Mouse (Mus musculus): Measurements from ENCODE around the gene Gpr152.

The Gpr152 gene

DNA sequence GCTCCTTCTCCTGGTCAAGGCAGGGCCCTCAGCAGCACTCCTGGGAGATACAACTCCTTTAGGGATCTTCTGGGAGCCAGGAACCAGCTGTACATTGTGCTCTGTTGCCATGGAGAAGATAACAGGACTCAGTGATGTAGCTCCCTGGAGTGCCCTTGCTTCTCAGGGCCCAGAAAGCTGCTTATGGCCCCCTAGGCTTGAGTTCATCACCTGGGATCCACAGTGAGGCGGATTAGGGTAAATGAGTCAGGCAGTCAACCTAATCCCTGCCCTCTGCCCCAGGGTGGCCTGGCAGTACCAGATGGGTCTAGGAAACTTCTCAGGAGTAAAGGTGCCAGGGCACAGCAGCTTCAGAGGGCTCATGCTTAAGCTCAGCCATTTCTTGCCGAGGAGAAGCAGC, at the start of gene Gpr152:
Gene Gpr152 (plus strand): TSS at position 342 of the 400 bp plus-strand sequence.
- no peak for DNase-seq (ENCODE audit: low spot score in 2 of 2)

DNA sequence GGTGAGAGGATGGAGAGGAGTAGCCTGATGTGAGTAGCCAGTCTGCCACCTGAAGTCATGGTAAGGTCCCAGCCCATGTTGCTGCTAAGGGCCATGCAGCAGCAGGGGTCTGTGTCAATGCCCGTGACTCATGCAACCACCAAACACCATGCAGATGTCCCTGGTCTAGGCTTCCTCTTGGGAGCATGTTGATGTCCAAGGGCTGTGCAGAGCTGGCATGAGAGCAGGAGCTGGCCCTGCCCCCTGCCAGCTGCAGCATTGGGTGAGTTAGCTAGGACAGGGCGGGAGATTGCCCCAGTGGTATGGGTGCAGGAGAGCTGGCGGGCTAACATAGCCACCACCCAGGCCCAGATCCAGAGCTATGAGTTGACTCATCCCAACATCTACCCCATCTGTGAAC, 49.1 kb upstream of the Gpr152 start:
- DNase-seq (ENCODE audit: low spot score in 2 of 2): no peak

DNA sequence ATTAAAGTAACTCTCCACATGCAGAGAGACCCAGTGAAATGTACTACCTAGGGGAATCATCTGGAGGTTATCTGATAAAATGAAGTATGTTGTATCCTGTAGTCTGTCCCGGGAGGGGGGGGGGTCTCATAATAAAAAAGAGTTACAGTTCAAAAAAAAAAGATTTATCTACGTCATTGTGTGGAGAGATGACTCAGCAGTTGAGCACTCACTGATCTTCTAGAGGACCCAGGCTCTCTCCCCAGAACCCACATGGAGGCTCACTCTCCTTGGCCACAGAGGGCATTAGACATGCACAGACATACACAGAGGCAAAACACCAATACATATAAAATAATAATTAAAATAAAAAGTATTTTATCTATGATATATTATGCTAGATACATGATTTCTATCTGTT, 48.2 kb upstream of the Gpr152 start:
- DNase-seq (ENCODE audit: low spot score in 2 of 2): no peak

DNA sequence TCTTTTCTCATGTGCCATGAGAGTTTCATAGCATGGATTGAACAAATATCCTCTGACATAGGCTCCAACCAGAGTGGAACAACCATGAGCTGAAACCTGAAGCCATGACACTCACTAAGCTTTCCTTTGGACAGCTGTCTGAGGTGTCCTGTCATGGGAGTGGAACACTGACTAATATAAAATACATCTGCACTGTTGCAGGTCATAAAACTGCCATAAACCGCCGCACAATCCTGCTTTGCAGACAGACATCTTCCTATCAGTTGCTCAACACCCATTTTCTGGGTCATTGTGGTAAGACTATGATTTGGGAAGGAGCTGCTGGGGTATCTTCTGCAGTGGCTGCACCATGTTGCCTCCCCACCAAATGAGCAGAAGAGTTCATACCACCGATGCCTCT, 46.8 kb upstream of the Gpr152 start:
- DNase-seq (ENCODE audit: low spot score in 2 of 2): no peak

DNA sequence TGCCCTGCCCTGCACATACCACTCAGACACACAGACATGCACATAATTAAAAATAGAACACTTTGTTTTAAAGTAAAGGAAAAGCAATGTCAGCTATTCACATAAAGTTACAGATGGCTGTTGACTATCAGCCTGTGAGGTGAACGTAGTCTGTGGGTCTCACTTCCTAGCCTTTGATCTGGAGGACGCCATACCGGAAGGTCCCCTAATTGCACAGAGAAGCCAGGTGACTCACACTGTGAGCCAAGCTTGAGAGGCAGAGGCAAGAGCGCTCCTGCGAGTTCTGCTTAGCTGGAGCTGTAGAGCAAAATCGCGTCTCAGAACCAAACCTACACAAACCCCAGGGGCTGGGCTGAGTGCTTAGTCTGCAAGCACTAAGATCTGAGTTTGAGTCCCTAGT, 45.8 kb upstream of the Gpr152 start:
- no peak for DNase-seq (ENCODE audit: low spot score in 2 of 2)

DNA sequence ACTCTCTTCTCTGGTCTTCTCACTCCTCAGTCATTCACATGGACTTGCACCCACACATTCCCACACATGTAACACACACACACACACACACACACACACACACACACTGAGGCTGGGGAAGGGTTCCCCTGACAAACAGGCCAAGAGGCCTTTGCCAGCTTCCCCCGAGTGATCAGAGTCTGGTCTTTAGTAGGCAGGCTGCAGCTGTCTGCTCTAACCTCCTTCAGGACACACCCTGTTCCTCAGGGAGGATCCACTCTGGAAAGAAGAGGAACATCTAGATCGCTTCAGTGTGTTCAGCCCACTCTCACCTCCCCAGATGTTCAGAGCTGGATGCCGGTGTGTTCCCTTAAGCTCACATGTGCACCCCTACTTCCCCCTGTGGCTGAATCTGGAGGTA, 45.2 kb upstream of the Gpr152 start:
- no peak for DNase-seq (ENCODE audit: low spot score in 2 of 2)

DNA sequence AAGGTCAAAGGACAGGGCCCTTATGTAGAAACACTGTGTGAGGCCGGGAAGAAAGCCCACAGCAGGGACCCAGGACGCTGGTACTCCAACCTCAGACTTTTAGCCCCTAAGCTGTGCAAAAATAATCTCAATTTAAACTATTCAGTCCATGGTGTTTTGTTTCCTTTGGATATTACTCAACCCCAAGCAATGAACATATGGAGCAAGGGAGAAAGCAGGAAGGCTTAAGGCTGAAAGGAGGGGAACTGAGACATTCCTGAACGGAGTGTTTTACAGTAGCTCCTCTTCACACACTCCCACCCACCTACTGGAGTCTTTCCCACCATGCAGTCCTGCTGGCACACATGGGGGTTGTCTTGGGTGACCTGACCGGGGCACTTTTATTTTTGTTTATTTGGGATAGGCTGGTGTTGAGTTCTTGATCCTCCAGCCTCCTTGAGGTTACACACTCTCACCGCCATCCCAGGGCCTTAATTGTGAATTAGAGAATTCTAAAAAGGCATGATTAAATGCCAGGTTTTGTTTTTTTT, 44.7 kb upstream of the Gpr152 start:
- DNase-seq (ENCODE audit: low spot score in 2 of 2): no peak

DNA sequence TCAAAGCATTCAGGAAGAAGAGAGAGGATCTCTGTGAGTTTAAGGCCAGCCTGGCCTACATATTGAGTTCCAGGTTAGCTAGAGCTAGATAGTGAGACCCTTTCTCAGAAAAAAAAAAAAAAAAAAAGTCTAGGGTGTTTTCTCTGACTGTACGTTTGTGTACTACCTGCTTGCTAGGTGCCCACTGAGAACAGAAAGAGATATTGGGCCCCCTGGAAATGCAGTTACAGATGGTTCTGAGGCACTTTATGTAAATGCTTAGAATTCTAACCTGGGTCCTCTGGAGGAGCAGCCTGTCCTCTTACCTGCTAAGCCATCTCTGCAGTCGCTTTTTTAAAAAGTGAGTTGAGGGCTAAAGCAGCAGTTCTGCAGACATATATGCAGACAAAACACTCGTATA, 43.8 kb upstream of the Gpr152 start:
- DNase-seq (ENCODE audit: low spot score in 2 of 2): no peak

DNA sequence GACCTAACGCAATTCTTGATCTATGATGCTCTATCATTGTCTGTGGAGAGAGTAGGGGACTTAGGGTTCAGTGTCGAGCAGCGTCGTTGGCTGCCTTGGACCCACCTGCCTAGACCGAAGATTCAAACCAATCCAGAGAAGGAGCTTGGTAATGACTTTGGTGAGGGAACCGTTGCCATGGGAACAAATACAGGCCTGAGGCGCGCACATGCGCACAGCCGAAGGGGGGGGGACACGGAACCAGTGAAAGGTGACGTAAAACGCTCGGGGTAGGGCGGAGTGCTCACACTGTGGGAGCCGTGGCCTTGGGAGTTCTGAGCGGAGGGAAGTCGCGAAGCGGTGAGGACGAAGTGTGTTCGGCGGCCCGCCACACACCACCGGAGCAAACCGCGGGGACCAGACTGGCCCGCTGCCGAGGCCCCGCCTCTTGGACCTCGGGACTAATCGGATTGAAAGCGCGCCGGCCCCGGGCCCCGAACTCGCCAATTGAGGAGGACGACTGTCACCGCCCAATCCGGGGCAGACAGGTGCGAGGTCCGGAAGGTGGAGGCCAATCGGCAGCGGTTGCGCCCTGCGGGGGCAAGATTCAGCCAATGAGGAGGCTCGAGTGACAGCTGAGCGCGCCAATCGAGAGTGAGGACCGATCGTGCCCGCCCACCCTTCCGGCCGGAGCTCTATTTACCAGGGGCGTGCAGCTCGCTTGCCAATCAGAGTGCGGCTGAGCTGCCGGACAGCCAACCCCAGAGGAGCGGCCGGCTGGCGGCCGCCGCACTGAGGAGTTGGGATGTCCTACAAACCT, 42.7 kb upstream of the Gpr152 start, which contains the start of gene Cdk2ap2:
Gene Cdk2ap2 (plus strand): TSS at position 541 of the 799 bp plus-strand sequence.
- DNase-seq (ENCODE audit: low spot score in 2 of 2): peak; percentile 100

DNA sequence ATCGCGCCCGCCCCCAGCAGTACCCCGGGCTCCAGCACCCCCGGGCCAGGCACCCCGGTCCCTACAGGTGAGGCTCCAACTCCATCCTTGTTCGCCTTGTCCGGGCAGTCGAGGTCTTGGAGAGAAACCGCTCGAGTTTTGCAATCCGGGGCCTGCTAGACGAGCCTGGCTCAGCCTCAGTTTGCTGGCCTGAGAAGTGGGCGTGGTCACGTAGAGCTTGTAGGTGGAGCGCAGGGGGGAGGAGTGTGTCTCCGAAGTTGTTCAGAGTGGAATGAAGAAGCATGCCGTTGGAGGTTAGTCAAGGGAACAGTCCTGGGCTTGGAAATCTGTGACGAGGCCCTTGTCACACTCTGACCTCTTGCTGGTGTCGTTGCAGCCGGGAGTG, 42.2 kb upstream of the Gpr152 start:
- DNase-seq (ENCODE audit: low spot score in 2 of 2): no peak

DNA sequence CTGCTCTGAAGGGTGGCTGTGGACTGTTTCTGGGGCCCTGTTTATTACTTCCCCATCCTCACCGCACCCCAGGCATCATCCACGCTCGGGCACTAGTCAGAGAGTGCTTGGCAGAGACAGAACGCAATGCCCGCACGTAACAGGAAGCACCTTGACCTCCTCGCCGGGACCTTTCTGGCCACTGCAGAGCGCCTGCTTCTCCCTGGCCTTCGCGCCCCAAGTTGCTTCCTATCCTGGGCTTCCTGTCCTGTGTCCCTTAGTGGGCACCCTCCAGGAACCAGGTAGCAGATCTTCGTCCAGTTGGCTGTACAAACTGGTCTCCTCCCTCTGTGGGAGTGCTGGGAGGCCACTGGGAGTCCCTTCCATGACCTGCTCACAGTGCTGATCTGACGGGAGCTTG, 41.2 kb upstream of the Gpr152 start:
- no peak for DNase-seq (ENCODE audit: low spot score in 2 of 2)

DNA sequence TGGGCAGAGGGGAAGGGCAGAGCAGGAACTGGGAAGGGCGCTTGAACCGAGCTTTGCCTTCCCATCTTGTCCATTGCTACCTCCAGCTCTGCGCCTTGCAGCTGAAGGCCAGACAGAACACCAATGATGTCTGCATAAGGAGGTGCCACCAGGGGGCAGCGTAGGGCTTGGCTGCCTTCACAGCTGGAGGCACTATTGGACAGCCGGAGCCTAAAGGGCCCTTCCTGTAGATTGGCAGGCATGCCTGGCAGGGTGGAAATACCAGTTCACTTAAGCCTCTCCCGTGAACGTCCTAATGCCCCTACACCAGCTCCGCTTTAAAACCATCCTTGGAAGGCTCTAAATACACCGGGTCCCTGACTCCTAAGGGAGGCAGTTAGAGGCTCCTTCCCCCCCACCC, 40.5 kb upstream of the Gpr152 start:
- DNase-seq (ENCODE audit: low spot score in 2 of 2): peak; percentile 91 to 94

DNA sequence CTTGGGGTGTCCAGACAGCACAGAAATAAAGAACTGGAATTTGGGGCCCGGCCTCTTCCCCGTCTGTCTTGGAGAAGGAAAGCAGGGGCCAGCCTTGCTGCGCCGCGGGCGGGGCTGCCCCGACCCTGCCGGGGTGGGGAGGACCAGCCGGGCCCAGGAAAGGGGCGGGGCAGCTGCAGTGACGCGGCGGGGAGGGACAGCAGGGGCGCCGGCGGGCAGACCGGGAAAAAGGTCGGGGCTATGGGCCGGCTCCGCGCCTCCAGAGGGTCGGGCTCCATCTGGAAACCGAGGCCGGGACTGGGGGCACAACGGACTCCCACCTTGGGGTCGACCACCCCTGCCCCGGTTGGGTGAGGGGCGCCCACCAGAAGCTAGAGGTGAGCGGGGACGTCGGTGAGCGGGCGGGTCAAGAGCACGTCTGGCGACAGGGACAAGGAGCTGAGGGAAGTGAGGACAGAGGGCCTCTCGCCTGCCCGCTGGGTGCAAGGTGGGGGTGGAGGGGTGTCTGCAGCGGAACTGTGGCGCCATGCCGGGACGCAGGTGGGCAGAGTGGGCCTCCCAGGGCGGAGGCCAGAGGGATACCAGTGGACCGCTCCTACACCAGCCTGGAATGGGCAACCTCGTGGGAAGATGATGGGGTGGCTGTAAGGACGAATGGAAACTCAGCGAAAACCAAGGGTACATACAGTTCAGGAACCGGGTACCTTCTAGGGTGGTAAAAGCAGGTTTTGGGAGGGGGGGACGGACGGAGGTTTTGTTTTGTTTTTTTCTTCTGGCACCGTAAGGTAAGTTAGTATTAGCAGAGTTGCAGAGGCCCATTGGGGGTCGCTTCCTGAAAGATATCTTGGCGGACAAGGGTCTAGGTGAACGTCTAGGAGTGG, 39.5 kb upstream of the Gpr152 start, which contains the start of gene Pitpnm1:
Gene Pitpnm1 (plus strand): TSS at position 162 of the 881 bp plus-strand sequence.
- DNase-seq (ENCODE audit: low spot score in 2 of 2): peak in 1 of 2 experiments; percentile 64

DNA sequence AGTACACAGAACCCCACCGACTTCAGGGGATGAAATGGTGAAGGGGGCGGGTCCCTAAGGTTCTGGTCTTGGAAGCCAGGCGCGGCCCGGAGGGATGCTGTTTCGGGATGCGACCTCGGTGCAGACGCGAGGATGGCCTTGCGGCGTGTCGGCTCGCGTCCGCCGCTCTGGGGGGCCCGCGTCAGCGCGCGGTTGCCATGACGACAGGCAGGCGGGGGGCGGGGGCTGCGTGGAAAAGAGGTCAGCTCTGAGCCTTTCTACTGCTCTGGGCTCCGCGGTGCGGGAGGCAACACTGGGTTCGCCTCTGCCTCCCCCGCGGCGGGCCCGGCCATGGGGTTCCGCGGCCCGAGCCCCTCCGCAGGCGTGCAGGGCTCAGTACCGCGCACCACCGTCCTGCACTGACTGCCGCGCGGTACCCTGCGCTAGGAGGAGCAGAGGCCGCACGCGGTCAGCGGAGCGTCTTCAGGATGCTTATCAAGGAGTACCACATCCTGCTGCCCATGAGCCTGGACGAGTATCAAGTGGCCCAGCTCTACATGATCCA, 38.8 kb upstream of the Gpr152 start:
- DNase-seq (ENCODE audit: low spot score in 2 of 2): peak; percentile 71 to 77

DNA sequence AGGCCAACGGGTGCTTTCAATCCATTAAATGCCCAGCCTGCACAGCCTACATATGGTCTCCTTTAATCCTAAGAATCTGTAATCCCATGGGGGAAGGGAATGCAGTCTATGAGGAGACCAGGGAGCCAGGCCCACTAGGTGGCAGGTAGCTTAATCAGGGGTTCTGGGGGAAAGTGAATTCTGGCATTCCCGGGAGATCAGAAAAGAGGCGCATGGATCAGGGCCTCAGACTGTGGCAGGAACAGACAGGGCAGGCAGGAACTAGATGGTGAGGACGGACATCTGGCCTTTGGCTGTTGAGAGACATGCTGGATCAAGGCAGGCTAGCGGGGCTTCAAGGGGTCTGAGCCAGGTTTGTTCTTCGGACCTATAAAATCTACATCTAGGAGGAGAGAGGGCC, 38.1 kb upstream of the Gpr152 start:
- no peak for DNase-seq (ENCODE audit: low spot score in 2 of 2)

DNA sequence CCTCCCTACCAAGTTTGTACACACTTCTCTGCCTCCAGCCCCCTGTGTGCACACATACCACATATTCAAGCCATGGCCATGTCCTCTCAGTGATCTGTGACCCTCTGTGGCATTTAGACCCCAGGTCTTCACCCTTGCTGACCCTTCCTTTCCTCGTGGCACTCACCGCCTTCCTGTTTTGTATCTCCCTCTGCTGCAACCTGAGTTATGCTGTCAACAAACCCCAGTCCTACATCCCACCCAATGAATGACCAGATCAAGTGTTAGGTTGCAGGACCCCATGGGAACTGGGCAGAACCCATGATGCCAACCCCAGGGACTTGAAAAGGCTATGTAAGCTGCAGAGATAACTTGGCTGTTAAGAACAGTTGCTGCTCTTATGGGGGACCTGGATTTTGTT, 37.5 kb upstream of the Gpr152 start:
- DNase-seq (ENCODE audit: low spot score in 2 of 2): no peak

DNA sequence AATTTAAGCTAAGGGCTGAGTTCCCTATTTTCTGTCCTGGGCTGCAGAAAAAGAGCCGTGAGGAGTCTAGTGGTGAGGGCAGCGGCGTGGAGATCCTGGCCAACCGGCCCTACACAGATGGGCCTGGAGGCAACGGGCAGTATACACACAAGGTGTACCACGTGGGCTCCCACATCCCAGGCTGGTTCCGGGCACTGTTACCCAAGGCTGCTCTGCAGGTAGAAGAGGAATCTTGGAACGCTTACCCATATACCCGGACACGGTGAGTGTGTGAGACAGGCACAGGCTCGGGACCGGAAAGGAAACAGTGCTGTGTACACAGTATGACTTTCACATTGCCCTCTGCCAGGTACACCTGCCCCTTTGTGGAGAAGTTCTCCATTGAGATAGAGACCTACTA, 37.0 kb upstream of the Gpr152 start:
- no peak for DNase-seq (ENCODE audit: low spot score in 2 of 2)

DNA sequence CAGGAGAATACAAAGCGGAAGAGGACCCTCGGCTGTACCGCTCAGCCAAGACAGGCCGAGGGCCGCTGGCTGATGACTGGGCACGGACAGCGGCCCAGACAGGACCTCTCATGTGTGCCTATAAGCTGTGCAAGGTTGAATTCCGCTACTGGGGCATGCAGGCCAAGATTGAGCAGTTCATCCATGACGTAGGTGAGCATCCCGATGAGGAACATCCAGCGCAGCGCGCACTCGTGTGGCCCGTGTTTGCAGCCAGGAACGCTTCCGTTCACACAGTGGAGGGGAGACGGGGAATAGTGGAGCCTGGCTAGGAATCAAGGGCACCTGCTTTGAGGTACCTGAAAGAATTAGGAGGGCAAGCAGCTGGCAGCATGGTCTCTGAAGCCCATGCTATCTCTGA, 36.3 kb upstream of the Gpr152 start:
- no peak for DNase-seq (ENCODE audit: low spot score in 2 of 2)

DNA sequence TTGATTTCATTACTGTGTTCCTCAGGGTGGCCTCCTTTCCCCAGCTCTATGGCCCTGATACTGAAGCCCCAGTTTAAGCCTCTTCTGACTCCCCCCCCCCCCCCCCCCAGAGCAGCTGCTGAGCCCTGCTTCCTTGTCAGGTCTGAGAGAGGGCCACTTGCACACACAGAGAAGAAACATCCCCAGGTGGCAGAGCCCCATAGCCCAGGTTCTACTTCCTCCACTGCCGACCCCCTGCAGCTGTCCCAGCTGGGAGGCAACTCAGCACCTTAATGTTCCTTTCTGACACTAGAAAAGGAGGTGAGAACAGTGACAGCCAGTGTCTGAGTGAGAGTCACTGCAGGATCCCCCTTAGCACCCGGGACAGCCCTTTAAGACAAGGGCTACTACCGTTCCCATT, 35.8 kb upstream of the Gpr152 start:
- DNase-seq (ENCODE audit: low spot score in 2 of 2): no peak

DNA sequence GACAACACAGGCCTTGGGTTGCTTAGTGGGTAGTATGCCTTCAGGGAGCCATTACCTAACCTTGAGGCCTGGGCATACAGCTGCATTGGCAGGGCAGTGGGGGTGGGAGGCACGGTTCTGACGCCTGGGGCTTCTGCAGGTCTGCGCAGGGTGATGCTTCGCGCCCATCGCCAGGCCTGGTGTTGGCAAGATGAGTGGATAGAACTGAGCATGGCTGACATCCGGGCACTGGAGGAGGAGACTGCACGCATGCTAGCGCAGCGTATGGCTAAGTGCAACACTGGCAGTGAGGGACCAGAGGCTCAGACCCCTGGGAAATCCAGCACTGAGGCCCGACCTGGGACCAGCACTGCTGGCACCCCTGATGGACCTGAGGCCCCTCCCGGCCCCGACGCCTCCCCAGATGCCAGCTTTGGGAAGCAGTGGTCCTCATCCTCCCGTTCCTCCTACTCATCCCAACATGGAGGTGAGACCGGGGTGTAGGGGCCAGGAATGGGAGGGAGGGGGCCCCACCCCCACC, 34.9 kb upstream of the Gpr152 start:
- no peak for DNase-seq (ENCODE audit: low spot score in 2 of 2)

DNA sequence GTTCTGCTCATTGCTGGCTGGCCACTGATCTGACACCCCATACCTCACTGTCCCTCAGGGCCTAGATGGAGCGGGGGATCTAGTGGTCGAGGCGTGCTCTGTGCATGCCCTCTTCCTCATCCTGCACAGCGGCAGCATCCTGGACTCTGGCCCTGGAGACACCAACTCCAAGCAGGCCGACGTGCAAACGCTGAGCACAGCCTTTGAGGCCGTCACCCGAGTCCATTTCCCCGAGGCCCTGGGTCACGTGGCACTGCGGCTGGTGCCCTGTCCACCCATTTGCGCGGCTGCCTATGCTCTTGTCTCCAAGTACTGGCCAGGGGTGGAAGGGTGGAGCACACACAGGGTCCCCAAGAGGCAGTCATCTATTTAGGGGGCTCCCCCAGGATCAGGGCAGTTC, 32.9 kb upstream of the Gpr152 start:
- DNase-seq (ENCODE audit: low spot score in 2 of 2): no peak

DNA sequence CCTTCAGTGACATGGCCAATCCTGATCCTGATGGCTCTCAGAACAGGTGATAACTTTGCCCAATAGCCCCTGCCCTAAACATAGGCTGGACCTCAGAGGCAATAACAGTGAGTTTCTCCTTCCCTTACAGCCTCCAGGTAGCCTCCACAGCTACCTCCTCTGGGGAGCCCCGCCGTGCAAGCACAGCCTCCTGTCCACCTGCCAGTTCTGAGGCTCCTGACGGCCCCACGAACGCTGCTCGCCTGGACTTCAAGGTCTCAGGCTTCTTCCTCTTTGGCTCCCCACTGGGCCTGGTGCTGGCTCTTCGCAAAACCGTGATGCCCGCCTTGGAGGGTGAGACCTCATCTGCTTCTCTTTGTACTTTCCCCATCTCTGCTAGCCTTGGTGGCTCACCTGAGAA, 31.1 kb upstream of the Gpr152 start:
- no peak for DNase-seq (ENCODE audit: low spot score in 2 of 2)
